Mouse (Mus musculus): ENCODE measurements around the gene Lsmem1. TPM values are rescaled to one million over a fixed set of nuclear protein-coding genes. Genes with fewer than 3 reads are reported as not detected.

Lsmem1 gene
- total RNA-seq, 2 experiments from 2014 or later, result 23.4 to 23.6 TPM

DNA sequence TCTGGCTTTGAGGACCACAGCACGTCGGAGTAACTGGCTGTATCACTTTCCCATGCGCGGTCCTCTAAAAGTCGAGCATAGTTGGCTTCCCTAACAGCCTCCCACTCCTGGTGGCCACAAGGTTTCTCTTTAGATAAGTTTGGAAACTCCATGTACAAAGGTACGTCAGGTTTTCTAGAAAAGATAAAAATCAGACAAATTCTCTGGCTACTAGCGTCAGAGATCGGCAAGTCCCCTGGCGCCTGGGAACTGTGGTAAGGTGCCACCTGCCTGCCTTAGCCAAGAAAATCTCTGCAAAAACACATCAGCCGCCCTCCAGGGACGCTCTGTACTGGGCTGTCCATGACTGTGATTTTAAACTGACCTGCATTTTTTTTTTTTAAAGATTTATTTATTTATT lies 64.8 kb downstream of the Lsmem1 start:
- DNase-seq, result no peak

DNA sequence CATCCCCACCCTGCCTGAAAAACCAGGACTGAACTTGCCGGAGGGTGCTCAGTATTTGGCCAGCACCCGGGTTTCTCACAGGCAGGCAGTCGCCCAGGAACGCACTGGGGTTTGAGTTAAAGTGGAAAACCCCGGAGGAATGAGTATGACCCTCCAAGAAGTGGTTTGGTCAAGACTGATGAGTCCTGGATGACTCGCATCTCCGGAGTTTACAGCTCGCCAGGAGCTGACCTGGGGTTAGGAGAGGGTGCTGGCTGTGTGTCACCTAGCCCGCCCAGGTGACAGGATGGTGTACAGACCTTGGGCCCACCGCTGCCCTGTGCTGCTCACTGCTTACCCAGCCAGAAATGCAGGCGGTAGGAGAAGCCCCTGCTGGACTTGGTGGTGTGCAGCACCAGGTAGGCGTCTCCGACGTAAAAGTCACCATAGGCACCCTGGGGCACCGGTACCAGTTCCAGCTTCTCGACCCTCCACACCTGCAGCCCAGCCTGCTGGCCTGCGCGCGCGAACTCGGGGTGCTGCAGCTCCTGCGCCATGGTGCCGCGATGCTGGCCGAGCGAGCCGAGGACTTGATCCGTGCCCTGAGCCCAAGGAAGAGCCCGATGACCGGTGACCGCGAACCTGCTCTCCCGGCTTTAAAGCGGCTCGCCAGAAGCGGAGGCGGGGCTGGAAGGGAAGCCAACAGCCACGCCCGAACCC lies 65.6 kb downstream of the Lsmem1 start, which contains the start of gene Scin:
Gene Scin, minus strand, starts transcription at position 656 of the 699 bp plus-strand sequence.
- DNase-seq, result peak; percentile 16

DNA sequence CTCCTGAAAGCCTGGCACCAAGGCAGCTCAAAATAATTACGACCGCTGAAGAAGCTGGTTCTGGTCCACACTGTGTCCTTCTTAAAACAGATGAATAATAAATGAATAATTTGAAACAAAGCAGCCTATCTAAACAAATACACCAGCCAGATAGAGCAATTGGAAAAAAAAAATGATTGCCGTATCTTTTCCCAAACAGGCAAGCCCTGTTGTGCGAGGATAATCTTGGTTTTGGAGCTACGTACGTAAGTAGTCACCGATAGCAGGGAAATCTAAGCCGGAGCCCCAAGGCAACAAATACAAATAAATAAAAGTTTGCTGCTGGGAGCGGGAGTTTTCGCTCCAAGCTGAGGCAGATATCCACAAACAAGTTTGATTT lies 66.1 kb downstream of the Lsmem1 start:
- no peak for DNase-seq

Small RNA genes lying within 50 kb of the gene (microRNA-seq; reads per million reads assigned to microRNA genes)
- 2.4 to 2.7 reads per million in 2 experiments for gene Mir1938

Other genes with a start within 250 kb of the Lsmem1 start
- gene Arl4a, start 161.5 kb downstream of the Lsmem1 start, total RNA-seq (2021), result 10 to 100 TPM; 27.0 to 27.5 TPM
- 1 to 10 TPM; 2.3 to 2.5 TPM for gene Scin, start 65.3 kb downstream of the Lsmem1 start, total RNA-seq (2021)
- gene Ifrd1, start 49.0 kb upstream of the Lsmem1 start, total RNA-seq (2021), result 100 to 1,000 TPM; 172 to 203 TPM
- gene Zfp277, start 246.4 kb upstream of the Lsmem1 start, total RNA-seq (2021), result 10 to 100 TPM; 18.7 to 19.6 TPM
- 10 to 100 TPM; 21.0 to 24.0 TPM for gene Dock4, start 246.5 kb upstream of the Lsmem1 start, total RNA-seq (2021)

Data from heart, postnatal 4 days (tissue).